Mouse (Mus musculus) layer of hippocampus, adult 9-11 months (tissue): ENCODE results near the gene Ppfibp1.

Source experiments
- DNase-seq: peaks from one replicate; pipeline ENCODE4 v3.0.0; 2022

Ppfibp1 gene

GRCm38 (mm10) chr6:146883426-146883825 is 4.9 kb upstream of the Ppfibp1 start:
- peak; percentile 48 for DNase-seq

GRCm38 (mm10) chr6:146884171-146884570 is 4.1 kb upstream of the Ppfibp1 start:
- DNase-seq = no peak

- DNase-seq = no peak
Observed at GRCm38 (mm10) chr6:146884851-146885250, 3.4 kb upstream of the Ppfibp1 start.

- no peak for DNase-seq
Observed at GRCm38 (mm10) chr6:146888660-146889490, 588 bp downstream of the Ppfibp1 start.

- no peak for DNase-seq
Observed at GRCm38 (mm10) chr6:146890215-146890614, 1.9 kb downstream of the Ppfibp1 start.

GRCm38 (mm10) chr6:146890633-146891032 is 2.3 kb downstream of the Ppfibp1 start:
- DNase-seq = no peak

- no peak for DNase-seq
Observed at GRCm38 (mm10) chr6:146893890-146894289, 5.6 kb downstream of the Ppfibp1 start.

GRCm38 (mm10) chr6:146898709-146899108 is 10.4 kb downstream of the Ppfibp1 start:
- no peak for DNase-seq

GRCm38 (mm10) chr6:146899647-146900046 is 11.4 kb downstream of the Ppfibp1 start:
- DNase-seq = no peak

- DNase-seq = no peak
Observed at GRCm38 (mm10) chr6:146901929-146902328, 13.6 kb downstream of the Ppfibp1 start.

- DNase-seq = no peak
Observed at GRCm38 (mm10) chr6:146903632-146904031, 15.3 kb downstream of the Ppfibp1 start.

- DNase-seq = no peak
Observed at GRCm38 (mm10) chr6:146904707-146905106, 16.4 kb downstream of the Ppfibp1 start.

GRCm38 (mm10) chr6:146906000-146906786 is 17.9 kb downstream of the Ppfibp1 start:
- DNase-seq = no peak

GRCm38 (mm10) chr6:146907061-146907794 is 18.9 kb downstream of the Ppfibp1 start:
- no peak for DNase-seq

GRCm38 (mm10) chr6:146907795-146908190 is 19.5 kb downstream of the Ppfibp1 start:
- no peak for DNase-seq

GRCm38 (mm10) chr6:146908801-146909200 is 20.5 kb downstream of the Ppfibp1 start:
- DNase-seq = no peak

GRCm38 (mm10) chr6:146909725-146910489 is 21.6 kb downstream of the Ppfibp1 start:
- DNase-seq = no peak

- no peak for DNase-seq
Observed at GRCm38 (mm10) chr6:146910801-146911200, 22.5 kb downstream of the Ppfibp1 start.

GRCm38 (mm10) chr6:146912835-146913488 is 24.7 kb downstream of the Ppfibp1 start:
- DNase-seq = no peak

- DNase-seq = no peak
Observed at GRCm38 (mm10) chr6:146913489-146914198, 25.4 kb downstream of the Ppfibp1 start.

- no peak for DNase-seq
Observed at GRCm38 (mm10) chr6:146915808-146916207, 27.5 kb downstream of the Ppfibp1 start.
